Mouse (Mus musculus) c-Kit-positive CD71-negative TER-119-negative erythroid progenitor cells, embryonic 14.5 days (primary cell): ENCODE measurements around the gene Olfr598.
"Not testable (repeated sequence)": the region's sequence is repeated elsewhere in the genome, so short reads cannot be mapped to it uniquely, and the experiment has no call there.

Source experiments
- DNase-seq: peaks from one replicate; pipeline ENCODE4 v3.0.0-alpha.2; 2013; ENCODE audit warnings: low read depth

The Olfr598 gene

GRCm38 (mm10) chr7:103323268-103323667 is at the start of gene Olfr598:
Gene Olfr598 (plus strand): TSS chr7:103323568.
- DNase-seq: no peak

DNA sequence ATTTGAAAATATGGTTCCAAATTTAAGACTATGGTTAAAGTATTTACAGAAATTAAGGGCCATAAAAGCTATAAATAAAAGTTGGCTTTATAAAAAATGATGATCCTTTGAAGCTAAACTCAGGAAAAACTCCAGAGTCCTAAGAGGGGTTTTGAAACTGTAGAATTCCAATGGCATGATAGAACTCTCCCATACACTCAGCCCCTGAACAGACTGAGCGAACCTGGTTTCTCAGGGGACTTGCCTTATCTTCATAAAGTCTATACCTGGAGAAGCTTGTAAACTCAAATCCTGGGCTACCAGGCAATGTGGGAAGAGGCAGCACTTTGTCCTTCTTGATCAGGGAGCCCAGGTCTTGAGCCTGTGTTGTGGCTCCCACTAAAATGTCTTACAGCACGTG is 18.0 kb upstream of the Olfr598 start, which contains the start of gene Olfr596:
TSS of gene Olfr596 (plus strand) at position 301 of the 400 bp plus-strand sequence.
- not testable (repeated sequence) for DNase-seq

DNA sequence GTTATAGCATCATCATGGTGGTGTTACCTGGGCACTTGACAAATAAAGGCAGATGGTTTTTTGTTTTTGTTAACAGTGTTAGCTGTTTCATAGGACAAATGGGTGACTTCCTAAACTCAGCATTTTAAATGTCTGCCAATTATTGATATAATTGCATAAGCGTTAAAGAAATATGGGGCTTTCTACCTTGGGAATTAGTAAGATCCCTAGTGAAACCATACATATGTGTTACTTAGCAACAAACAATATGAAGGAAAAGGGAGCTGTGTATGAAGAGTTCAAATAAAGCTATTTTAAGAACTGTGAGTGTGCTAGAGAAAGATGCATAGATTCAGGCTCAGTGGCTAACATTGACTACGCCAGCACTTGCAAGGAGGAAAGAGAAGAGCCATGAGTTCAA is 7.4 kb upstream of the Olfr598 start, which contains the start of gene Olfr597:
TSS of gene Olfr597 (plus strand) at position 301 of the 400 bp plus-strand sequence.
- not testable (repeated sequence) for DNase-seq

- DNase-seq: no peak
These were observed 12.2 kb downstream of the Olfr598 start, which contains the start of gene Olfr599 for GRCm38 (mm10) chr7:103335617-103336016. Gene Olfr599 (plus strand): TSS chr7:103335917.

DNA sequence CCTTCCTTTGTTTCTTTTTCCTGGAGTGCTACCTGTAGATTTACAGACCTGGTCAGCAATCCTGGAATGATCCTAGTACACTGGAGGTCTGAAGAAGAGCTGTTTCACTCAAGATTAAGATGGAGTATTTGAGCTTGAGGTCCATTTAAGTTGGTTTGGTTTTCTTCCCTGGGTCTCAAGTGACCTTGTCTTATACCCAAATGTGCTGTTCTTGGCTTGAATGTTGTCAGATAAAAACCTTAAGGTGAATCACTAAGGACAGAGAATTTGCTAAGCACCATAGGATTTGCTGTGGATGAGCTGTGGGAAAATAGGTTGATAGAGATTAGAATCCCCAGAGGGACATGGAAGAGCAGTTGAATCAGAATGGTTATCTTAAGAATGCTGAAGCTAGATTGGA is 26.2 kb downstream of the Olfr598 start, which contains the start of gene Olfr600:
TSS of gene Olfr600 (minus strand) at position 101 of the 400 bp plus-strand sequence.
- DNase-seq: no peak

DNA sequence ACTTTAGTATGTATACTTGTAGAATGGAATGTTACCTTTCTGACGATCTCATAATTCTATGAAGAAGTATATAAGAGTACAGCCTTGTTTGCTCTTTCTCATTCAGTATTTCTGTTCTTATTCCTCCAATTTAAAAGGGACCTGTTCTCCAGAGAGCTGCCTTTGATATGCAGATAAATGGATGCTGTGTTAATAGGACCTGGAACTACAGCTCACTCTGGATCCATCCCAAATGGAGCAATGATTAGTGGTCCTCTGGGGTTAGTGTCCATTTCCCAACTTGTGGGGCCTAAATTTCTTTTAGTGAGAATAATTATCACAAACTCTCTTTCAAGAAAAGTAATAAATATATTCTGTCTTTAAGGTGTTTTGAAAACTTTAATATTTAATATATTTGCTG is 39.2 kb downstream of the Olfr598 start, which contains the start of gene Olfr601:
TSS of gene Olfr601 (minus strand) at position 101 of the 400 bp plus-strand sequence.
- no peak for DNase-seq
